Mouse (Mus musculus) cerebellum, postnatal 25 days (tissue): Measurements from ENCODE around the gene Trmt1.

Source experiments
- DNase-seq, 2 experiments: peaks; one replicate each; pipeline ENCODE4 v3.0.0; 2021; ENCODE audit warnings: mixed read lengths in 2 of 2

Trmt1 gene

DNA sequence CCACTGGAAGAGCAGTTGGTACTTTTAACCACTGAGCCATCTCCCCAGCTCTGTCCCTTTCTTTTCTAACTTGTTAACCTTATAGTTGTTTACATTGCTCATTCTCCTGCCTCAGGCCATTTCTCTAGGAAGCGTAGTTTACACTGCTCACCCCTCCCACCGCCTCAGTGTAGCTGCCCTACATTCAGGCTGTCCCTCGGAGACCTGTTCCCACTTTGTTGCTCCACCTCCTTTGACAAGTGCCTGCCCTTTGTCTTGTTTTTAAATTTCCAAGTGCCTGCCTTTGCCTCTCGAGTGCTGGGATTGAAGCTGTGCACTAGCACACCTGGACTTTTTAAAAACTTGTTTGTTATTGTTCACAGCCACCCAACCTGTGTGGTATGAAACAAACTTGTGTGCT is 7.2 kb downstream of the Trmt1 start:
- no peak for DNase-seq

GRCm38 (mm10) chr8:84695140-84695539 is 9.0 kb downstream of the Trmt1 start:
- peak in 1 of 2 experiments; percentile 18 for DNase-seq

- DNase-seq, result peak; percentile 60 to 74
Measured at GRCm38 (mm10) chr8:84697166-84698130, 11.3 kb downstream of the Trmt1 start.

- peak in 1 of 2 experiments; percentile 11 for DNase-seq
Measured at GRCm38 (mm10) chr8:84698288-84698687, 12.2 kb downstream of the Trmt1 start.

GRCm38 (mm10) chr8:84698929-84699401 is 12.9 kb downstream of the Trmt1 start:
- DNase-seq, result peak; percentile 56 to 57

- DNase-seq, result peak; percentile 76 to 81
Measured at GRCm38 (mm10) chr8:84699861-84700322, 13.8 kb downstream of the Trmt1 start.

- peak in 1 of 2 experiments; percentile 15 for DNase-seq
Measured at GRCm38 (mm10) chr8:84700526-84700925, 14.4 kb downstream of the Trmt1 start.

GRCm38 (mm10) chr8:84700941-84701911 is 15.1 kb downstream of the Trmt1 start, which contains the start of gene Lyl1:
Gene Lyl1, plus strand, starts transcription at chr8:84701457.
- peak; percentile 29 to 40 for DNase-seq

GRCm38 (mm10) chr8:84702561-84702960 is 16.5 kb downstream of the Trmt1 start:
- peak in 1 of 2 experiments; percentile 15 for DNase-seq

- DNase-seq, result peak; percentile 11 to 17
Measured at GRCm38 (mm10) chr8:84702963-84703465, 16.9 kb downstream of the Trmt1 start.

GRCm38 (mm10) chr8:84703466-84704249 is 17.6 kb downstream of the Trmt1 start:
- peak; percentile 23 to 39 for DNase-seq

GRCm38 (mm10) chr8:84704356-84704755 is 18.2 kb downstream of the Trmt1 start:
- peak; percentile 63 to 81 for DNase-seq

- DNase-seq, result peak; percentile 55 to 62
Measured at GRCm38 (mm10) chr8:84704867-84705831, 19.0 kb downstream of the Trmt1 start.

DNA sequence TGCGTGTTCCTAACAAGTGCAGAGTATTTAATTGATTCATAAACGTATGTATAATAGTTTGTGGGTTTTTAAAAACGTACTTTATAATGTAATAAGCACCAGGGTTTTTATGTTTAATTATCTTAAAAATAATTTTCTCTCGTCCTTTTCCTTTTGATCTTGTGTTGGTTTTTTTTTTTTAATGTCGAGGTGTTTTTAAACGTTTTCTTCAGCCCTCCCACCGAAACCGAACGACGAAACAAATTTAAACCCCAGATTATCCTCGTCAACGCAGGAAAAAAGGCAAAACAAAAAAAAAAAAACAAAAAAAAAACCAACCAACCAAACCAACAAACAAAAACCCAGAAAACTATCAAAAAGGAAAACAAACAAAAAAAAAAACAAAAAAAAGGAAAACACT is 19.9 kb downstream of the Trmt1 start:
- no peak for DNase-seq

DNA sequence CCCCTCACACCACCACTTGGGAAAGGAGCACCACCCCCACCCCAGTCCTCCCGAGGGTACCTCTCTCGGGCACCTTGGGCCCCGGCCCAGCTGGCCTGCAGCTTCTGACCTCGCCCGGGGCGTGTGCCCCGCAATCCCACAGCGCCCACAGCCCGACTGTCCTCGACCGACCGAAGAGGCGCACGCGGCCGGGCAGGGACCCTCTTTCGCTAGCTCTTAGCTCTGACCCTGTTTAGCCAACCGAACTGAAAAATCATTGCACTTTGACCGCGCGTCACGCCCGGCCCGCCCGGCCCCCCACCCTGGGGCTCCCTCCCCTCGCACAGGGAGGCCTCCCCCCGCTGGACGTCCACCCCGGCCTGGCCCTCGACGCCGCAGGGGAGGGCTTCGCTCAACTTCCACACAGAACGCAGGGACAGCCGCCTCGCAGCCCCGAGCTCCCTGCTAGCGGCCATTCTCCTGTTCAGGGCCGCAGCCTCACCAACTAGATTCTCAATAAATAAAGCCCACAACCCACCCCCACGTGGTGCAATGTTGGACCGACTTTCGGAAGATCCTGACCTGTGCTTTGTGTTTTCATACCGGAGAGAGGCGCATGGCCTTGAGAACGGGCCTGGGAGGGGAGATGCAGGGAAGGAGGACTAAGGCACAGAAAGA is 20.6 kb downstream of the Trmt1 start:
- peak in 1 of 2 experiments; percentile 45 for DNase-seq

- peak; percentile 33 to 47 for DNase-seq
Measured at GRCm38 (mm10) chr8:84707267-84707883, 21.3 kb downstream of the Trmt1 start.

- DNase-seq, result peak; percentile 16 to 23
Measured at GRCm38 (mm10) chr8:84708071-84708541, 22.0 kb downstream of the Trmt1 start.

GRCm38 (mm10) chr8:84708774-84709475 is 22.8 kb downstream of the Trmt1 start:
- DNase-seq, result peak; percentile 91 to 94
